Mouse (Mus musculus) gastrocnemius, postnatal 36 days (tissue): ENCODE measurements at regions not wholly inside any gene's neighbourhood (a gene's known extent, or its start where the extent isn't known, plus 50 kb on each side); places are given as distances from the start of the nearest gene placed in this dataset.

Experiments
- DNase-seq, 2 experiments: peaks; one replicate each; pipeline ENCODE4 v3.0.0; 2022
- intact Hi-C: fragments of 180-260 bp; cut with DNase I; formaldehyde crosslinking; loops from one replicate; pipeline ENCODE4 v1.15.1; 2025

DNA sequence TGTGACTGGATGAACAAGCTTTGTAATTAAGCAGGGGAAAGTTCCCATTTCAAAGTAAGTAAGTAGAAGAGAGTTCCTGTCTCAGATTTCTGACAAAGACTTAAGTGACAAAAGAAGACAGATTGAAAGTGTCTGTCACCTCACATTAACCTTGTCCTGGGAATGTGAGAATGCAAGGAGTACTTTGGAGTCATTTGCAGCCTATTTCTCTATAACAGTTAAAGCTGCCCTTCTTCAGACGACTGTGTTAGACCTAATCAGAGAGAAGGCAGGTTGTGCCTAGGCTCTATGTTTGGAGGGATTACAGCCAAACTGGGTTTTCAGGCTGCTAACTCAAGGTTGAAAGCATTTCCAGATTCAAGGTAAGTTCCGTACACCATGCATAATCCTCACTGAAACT, 446.5 kb downstream of the Pdgfc start:
- DNase-seq: no peak
- intact Hi-C loops: loop anchor here (10.0 kb wide), 1 partner anchor 518 kb away; no protein-coding TSS in a partner anchor

- intact Hi-C loops: loop anchor here (10.0 kb wide), 1 partner anchor 519 kb away; no protein-coding TSS in a partner anchor
- DNase-seq: no peak
These were observed 447.1 kb downstream of the Pdgfc start for GRCm38 (mm10) chr3:81483363-81483762.

GRCm38 (mm10) chr3:81505316-81505715, 427.1 kb upstream of the Ctso start:
- DNase-seq: no peak
- intact Hi-C loops: no loop called here

DNA sequence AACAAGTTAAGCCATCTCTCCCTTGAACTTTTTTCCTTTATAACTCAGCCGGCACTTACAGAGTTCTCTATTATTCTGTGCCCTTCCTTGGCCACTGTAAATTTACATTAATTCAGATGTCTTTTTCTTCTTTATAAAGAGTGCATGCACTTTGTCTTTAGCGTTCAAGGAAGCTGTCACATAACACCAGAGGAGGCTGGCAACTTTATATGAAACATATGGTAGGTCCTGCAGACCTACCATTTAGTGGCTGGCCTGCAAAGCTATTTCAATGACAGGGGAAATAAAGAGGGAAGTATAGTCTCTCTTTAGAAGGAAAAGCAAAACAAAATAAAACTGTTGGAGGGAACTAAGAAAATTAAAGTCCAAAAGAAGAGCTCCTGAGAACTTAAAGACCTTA, 423.8 kb upstream of the Ctso start:
- no peak for DNase-seq
- intact Hi-C loops: no loop called here

DNA sequence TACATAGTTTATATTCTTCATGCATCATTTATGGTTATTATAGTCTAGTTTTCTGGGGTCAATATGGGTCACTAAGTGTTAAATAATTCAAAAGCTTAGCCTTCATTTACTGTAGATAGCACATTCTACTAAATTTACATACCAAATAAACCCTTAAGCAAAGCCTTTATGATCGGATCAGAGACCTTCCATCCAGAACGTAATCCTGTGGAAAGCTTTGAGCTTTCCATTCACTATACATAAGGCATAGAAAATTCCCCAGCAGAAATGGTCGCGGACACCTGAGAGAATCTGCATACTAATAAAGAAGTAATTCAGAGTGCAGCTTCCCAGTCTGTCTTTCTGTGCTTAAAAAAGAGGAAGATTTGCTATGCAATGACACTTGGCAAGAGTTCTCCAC, 410.6 kb upstream of the Ctso start:
- intact Hi-C loops: no loop called here
- no peak for DNase-seq

DNA sequence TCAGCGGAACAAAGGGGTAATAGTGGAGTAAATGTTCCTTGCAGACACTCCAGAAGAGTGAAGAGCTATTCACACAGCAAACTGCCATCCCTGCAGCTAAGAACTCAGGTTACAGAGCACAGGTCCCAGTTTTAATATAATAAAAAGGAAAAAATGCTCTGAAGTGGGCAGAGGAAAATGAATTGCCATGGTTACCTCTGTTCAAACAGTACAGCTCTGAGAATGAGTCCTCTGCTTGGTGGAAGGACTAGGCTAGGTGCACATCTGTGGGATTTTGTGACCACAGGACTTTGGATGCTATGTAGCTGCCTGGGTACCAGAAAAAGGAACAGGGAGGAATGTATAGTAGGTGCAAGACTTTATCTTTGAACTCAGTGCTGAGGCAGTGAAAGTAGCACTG, 401.5 kb upstream of the Ctso start:
- intact Hi-C loops: no loop called here
- no peak for DNase-seq

DNA sequence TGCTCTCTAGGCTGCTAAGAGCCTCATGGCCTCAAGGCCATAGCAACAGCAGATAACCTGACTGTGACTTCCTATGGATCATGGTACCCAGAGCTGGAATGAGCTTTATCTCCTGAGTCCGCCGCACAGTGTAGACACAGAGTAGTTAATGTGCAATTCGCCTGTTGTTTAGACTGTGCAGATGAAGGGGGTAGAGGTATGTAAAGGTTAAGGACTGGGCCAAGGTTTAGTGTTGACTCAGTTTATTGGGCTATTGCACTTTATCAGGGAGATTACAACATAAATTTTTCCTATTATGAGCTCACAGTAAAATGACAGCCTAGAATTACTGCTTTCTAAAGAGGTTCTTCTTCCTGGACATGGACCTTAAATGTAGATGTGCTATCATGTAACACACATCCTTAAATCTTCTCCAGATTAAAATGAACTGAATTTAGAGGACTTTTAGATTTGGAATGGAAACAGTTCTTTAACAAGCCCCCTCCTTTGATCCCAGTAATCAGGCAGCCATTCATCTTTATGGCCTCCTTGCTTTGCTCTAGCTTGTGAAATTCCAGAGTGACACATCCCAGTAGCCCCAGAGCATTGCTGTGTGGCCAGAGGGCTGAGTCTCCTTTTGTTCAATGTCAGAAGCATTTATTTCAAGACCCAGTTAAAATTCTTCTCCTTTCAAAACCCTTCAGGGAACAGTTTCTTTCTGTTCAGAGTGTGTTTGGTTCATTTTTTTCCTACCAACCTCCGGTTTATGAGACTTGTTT, 396.8 kb upstream of the Ctso start:
- no peak for DNase-seq
- intact Hi-C loops: no loop called here

- intact Hi-C loops: no loop called here
- DNase-seq: no peak
These were observed 377.6 kb upstream of the Ctso start for GRCm38 (mm10) chr3:81554773-81555172.

DNA sequence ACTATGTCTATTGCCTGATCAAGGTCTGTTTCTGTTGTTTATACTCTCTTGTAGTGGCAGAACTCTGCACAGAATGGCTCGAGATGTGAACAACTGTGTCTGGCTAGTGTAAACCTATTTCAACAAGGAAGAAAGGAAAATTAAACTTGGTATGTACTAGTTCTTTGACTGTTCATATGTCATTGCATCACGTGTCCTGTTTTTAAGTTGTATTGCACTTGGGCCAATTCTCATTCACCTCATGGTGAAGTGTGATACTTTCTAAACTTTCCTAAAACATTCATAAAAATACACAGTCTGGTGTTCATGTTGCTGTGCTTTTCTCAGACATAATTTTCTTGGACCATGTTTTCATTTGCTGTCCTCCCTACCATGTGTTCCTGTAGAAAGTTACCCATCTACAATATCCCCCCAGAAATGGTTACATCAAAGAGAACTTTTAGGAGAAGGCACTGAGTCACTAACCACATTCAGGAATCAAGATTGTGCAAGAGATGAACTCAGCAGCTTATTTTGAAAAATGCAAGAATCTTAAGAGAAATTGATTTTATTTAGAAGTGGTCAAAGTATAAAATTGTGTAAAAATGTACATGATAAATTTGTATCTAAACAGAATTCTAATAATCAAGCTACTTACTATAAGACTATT, 369.7 kb upstream of the Ctso start:
- no peak for DNase-seq
- intact Hi-C loops: no loop called here

DNA sequence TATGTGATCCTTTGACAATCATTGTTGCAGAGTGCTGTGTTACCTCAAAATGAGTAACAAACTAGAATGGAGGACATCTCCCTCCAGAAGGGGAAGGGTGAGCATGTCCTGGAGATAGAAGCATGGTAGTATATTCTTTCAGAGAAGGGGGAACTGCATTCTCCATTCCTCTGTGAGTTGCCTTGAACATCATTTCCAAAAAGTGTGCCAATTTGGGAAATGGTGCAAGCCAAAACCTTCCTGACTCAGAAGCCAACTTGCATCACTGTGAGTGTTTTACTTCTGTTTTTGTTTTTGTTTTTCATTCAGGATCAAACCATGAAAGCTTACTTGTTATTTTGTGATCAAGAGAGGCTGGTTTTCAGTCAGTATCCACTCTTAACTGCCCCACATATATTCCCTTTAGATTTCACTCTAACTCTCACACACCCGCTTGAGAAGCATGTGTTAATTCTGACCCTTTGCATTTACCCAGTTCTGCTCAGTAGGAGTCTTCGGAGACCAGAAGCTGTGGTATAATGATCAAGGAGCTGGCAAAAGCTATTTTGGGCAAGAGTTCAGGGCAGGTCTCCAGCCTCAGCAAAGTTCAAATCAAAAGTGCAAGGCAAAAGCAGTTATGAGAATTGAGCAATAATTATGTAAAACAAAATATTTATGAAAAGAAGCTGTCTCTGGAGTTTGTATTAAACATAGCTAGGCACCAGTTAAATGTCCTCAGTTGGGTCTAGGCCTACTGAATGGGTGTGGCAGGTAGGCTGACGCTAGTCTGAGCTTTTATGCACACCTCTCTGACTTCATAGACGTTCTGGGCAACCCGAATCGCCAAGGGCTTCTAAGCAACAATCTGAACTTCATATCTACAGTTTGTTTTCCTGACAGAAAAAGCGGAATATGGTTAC, 368.3 kb upstream of the Ctso start:
- peak; percentile 24 to 38 for DNase-seq
- intact Hi-C loops: no loop called here

GRCm38 (mm10) chr3:81564757-81565063, 367.7 kb upstream of the Ctso start:
- no peak for DNase-seq
- intact Hi-C loops: no loop called here

DNA sequence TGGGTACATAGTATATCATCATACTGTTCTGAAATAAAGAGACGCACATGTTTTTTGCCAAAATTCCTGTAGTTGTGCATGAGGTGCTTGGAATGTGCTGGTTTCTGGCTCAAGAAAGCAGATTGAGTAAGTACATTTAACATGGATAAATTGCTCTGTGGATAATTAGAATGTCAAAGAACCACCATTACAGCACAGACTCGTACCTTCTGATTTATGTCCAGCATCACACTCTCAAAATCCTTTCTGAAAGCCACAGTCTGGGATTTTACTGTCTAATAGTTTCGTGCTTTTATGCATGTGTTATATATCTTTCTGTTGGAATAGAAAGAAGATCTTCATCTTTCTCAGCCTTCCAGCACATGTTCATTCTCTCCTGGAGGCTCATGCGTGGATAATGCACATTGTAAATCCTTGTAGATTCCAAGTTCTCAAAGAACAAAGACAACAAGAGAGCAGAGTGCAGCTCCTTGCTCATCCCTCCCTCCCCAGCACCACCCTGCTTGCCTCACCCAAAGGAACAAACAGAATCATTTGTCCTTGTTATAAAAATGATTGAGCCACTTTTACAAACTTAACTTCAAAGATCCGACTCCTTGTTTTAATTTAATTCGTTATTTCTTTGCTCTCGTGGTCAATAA, 348.9 kb upstream of the Ctso start:
- intact Hi-C loops: no loop called here
- no peak for DNase-seq

- intact Hi-C loops: no loop called here
- no peak for DNase-seq
These were observed 343.3 kb upstream of the Ctso start for GRCm38 (mm10) chr3:81589109-81589508.

DNA sequence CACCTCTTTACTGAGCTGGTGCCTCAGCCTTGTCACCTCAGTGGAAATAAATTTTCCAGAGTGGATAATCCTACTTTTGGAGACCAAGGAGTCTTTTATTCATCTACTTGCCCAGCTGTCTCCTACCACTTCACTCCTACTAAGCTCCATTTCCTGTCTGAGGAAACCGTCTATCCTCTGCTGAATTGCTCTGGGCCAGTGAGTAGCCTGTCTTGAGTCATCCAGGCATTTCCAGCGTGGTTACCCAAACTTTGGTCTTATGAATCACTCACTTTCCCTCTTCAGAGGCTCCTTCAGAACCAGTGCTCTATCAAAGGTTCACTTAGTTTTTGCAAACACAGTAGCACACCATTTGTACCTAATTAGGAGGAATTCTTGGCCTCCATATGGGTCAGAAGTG, 303.2 kb upstream of the Ctso start:
- intact Hi-C loops: no loop called here

DNA sequence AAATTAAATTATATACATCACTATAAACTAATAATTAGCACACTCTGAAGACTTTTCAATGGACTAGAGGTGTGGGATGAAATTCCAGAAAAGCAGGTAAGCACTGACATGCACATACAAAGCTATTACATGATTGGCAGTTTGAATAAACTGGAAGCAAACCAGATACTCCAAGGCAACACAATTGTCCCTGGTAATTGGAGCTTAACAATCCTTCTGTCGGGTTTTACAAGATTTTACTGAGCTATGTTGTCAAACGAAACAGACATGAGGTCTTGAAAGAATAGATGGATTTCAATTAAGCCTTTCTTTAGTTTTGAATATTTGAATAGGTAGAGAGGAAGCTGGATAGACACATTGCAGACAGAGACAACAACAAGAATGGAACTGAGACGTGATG, 273.9 kb upstream of the Ctso start:
- intact Hi-C loops: no loop called here
- no peak for DNase-seq

More for the DNA sequence above, 303.2 kb upstream of the Ctso start:
- DNase-seq: no peak

- intact Hi-C loops: no loop called here
- DNase-seq: no peak
These were observed 270.8 kb upstream of the Ctso start for GRCm38 (mm10) chr3:81661620-81662019.

- intact Hi-C loops: no loop called here
- no peak for DNase-seq
These were observed 266.1 kb upstream of the Ctso start for GRCm38 (mm10) chr3:81666262-81666661.

DNA sequence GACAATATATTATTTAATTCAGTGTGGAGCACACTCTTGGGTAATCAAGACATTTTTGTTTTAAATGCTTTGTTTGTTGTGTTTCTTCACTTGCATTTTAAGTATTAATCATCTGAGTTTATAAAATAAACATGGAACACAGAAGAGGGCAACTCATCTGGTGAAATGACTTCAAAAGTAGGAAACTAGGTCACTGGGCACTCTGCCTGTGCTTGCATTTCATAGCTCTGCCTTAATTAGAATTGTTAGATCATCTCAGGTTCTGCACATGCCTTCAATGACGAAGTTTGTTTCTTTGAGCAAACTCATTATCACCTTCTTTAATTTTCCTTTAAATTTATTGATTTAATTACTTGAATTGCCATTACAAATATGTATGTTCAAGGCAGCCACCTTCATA, 255.8 kb upstream of the Ctso start:
- DNase-seq: no peak
- intact Hi-C loops: no loop called here

DNA sequence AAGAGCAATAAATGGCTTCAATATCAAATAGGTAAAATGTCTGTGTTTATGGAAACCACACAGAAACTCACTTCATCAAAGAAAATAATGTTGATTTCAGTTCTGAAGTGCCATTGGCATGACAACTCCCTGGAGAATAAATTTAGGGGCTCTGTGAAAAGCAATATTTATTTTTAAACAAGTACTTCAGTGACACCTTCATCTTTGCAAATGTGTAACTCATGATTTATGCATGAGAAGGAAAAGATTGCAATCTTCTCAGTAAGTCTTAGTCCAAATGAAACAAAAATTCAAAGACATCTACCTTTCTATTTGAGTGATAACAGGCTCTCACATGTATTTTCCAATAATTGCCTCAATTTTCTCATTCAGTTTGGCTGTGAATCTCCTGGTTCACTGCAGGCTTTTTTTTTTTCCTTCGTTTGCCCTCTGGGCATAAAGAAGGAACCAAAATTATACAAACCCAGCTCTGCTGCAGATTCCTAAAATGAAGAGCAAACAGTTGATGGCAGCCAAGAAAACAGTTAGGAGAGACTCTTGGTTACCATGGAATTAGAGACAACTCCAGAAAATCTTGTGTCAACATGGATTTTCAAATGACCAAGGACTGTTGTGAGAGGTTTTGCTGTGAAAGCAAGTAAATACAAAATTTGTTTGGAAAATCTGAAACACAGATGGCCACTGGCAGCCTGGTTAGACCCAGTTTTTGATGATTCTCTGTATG, 230.3 kb upstream of the Ctso start:
- intact Hi-C loops: no loop called here
- DNase-seq: no peak

- intact Hi-C loops: no loop called here
- no peak for DNase-seq
These were observed 213.5 kb upstream of the Ctso start for GRCm38 (mm10) chr3:81718911-81719310.
